Mouse (Mus musculus) heart, adult 2 months (tissue): Measurements from ENCODE around the gene Fhl2. TPM values are rescaled to one million over a fixed set of nuclear protein-coding genes. Genes with fewer than 3 reads are reported as not detected.
A peak's percentile ranks its signal among the peaks of the same experiment; 100 is the strongest.

ENCODE experiments used
- DNase-seq, 2 experiments: peaks; one replicate each; pipeline ENCODE4 v3.0.0; 2021
- H3K27ac ChIP-seq: fragments of 200-600 bp; 2 replicates; pipeline ENCODE4 v1.8.1; 2022
- H3K27me3 ChIP-seq: fragments of 200-500 bp; 2 replicates; pipeline ENCODE4 v1.6.1; 2012; ENCODE audit warnings: mild to moderate bottlenecking, low read length, inconsistent platforms, mixed read lengths; ENCODE audit not compliant: control insufficient read depth, insufficient read depth
- H3K36me3 ChIP-seq: fragments of 200-500 bp; 2 replicates; pipeline ENCODE4 v1.6.1; 2012; ENCODE audit warnings: low read length, inconsistent platforms; ENCODE audit not compliant: control insufficient read depth, insufficient read depth
- H3K4me1 ChIP-seq: fragments of 200-500 bp; 2 replicates; pipeline ENCODE4 v1.6.1; 2011; ENCODE audit warnings: low read length; ENCODE audit not compliant: control insufficient read depth, insufficient read depth
- H3K4me3 ChIP-seq: fragments of 200-600 bp; 2 replicates; pipeline ENCODE4 v1.8.1; 2022
- H3K79me2 ChIP-seq: fragments of 200-500 bp; replicated peaks from 2 replicates; pipeline ENCODE4 v1.6.1; 2012; ENCODE audit warnings: mild to moderate bottlenecking, inconsistent platforms, low read length, moderate library complexity, mixed read lengths; ENCODE audit not compliant: control insufficient read depth, insufficient read depth
- H3K9ac ChIP-seq: fragments of 200-500 bp; 2 replicates; pipeline ENCODE4 v1.6.1; 2012; ENCODE audit warnings: low read depth, mild to moderate bottlenecking, control low read depth, inconsistent platforms, low read length, mixed read lengths
- CTCF ChIP-seq: fragments of 200-600 bp; IDR thresholded peaks from 2 replicates; pipeline ENCODE4 v1.8.1; 2022; ENCODE audit warnings: antibody characterized with exemption, mild to moderate bottlenecking, moderate library complexity
- EP300 ChIP-seq: fragments of 200-500 bp; IDR thresholded peaks from 2 replicates; pipeline ENCODE4 v1.6.1; 2011; ENCODE audit warnings: low read depth, low read length, control low read depth; ENCODE audit not compliant: insufficient read depth
- POLR2A ChIP-seq: fragments of 200-500 bp; IDR thresholded peaks from 2 replicates; pipeline ENCODE4 v1.6.1; 2011; ENCODE audit warnings: mild to moderate bottlenecking, low read depth, low read length, control low read depth; ENCODE audit not compliant: insufficient read depth
- WGBS: fragments of 180-500 bp; shearing (Covaris S2); methylation state at CpG from one replicate; pipeline ENCODE4 v1.1.7; 2018; 5-methylcytosine and 5-hydroxymethylcytosine counted together
- intact Hi-C: fragments of 180-260 bp; cut with DNase I; formaldehyde crosslinking; loops from one replicate; pipeline ENCODE4 v1.15.1; 2025
- polyA plus RNA-seq: library from polyadenylated mRNA; depleted of rRNA; stranded (reverse); fragments of >200 nt; gene quantifications from 2 replicates; pipeline ENCODE4 v1.2.3, GENCODE M21; 2012
- total RNA-seq, 2 experiments: library from RNA; stranded (reverse); gene quantifications; 2 replicates each; pipeline ENCODE4 v1.2.3; 2021

Fhl2 gene
- total and polyA plus RNA-seq, 3 experiments, result 1,721 to 1,853 (median 1,764) TPM

DNA sequence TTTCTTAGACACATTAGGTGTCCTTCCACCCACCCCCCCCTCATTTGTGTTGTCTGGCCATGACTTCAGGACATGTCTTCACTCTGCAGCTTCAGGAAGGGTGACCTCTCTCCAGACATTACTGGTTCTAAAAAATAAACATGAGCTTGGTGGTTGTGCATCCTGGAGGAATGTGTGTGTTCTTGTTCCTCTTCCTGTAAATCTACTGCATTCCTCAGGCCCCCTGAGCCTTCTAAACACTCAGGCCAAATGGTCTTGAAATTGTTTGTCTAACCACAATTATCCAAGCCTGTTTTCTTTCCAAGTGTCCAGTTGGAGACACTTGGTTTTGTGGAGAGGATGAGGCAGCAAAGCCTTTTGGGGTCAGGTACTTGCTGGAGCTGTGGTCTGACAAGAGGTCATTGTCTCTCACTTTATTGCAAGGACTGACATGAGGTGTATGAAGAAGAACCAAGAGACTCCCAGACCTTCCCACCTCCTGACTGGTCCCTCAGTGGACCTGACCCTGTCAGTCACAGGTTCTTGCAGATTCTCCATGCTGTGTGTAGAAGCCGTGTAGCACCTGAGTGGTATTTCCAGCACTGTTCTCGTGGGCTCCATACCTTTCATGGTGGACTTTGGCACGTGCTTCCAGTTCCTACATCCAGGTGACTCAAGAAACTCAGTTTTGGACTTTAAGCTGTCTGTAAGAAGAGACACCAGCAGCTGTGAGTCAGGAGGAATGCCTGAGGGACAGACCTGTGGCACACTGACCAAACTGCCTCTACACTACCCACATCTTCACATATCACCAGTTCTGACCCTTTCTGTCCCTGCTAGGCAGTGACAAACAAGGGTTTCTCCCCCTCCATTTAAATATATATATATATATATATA, 40.8 kb upstream of the Fhl2 start:
- intact Hi-C loops, result loop anchor here (5.0 kb wide), 1 partner anchor 40 kb away; the partner anchor contains the start of gene Fhl2
- Histone ChIP-seq H3K27me3 (no peaks in the 10 kb centered on the region), H3K4me1 (peaks cover 6% of the 10 kb centered on the region), H3K4me3 (no peak overlapping the region), H3K9ac (no peak overlapping the region), H3K27ac (peak overlapping the region; percentile 58), H3K36me3 (peaks cover 5% of the 10 kb centered on the region), H3K79me2 (no peaks in the 10 kb centered on the region)
- no peak for DNase-seq
- WGBS, result 86% methylated on average over 3 of the region's 3 CpGs
- no peak for TF ChIP-seq POLR2A
- TF ChIP-seq EP300, result no peak
- TF ChIP-seq CTCF, result no peak

DNA sequence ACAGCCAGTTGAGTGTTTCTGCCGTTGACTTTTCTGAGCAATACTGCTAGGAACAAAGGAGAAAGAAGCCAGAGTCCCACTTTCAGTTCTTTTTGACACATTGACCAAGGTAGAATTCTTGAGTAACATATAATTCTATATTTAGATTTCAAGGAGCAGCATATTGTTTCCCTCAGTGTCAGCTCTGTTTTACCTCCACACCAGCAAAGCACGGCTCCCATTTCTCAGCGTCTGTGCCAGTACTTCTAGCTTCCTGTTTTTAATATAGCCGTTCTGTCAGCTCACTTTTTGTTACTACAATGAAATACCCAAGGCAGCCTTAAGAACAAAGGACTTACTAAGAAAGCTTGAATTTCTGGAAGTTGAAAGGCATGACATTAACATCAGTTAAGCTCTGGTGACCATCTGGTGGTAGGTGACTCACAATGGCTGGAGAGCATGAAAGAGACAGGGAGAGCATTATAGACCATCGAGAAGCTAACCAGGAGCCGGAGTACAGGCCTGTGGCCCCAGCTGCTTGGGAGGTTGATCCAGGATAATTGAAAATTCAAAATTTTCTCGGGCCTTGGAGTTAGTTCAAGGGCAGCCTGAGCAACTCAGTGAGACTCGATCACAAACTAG, 28.9 kb upstream of the Fhl2 start:
- intact Hi-C loops, result no loop called here
- 55% methylated on average over 8 of the region's 8 CpGs for WGBS
- no peak for DNase-seq
- Histone ChIP-seq H3K36me3 (no peaks in the 10 kb centered on the region), H3K27ac (no peak overlapping the region), H3K79me2 (no peaks in the 10 kb centered on the region), H3K4me1 (peaks cover 1% of the 10 kb centered on the region), H3K27me3 (no peaks in the 10 kb centered on the region), H3K4me3 (no peak overlapping the region), H3K9ac (no peak overlapping the region)
- TF ChIP-seq EP300 (no peak), CTCF (no peak), POLR2A (no peak)

DNA sequence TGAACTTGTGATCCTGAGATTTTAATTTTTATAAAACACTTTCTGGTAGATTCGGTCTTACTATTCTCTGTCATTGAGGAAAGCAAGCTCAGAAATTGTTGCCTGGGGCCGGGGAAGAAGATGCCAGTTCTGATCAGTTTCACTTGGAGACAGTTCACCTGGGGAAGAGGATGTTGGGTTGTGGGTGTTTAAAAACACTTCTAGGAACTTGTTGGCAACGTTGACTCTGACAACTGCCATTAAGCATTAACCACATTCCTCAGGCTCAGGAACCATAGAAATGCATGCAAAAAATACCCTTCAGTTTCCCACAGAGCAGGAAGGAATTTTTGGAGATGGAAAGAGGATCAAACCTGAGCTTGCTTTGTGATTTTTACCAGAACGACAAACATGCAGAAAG, 28.2 kb upstream of the Fhl2 start:
- no peak overlapping the region for H3K27ac ChIP-seq
- peaks cover 1% of the 10 kb centered on the region for H3K4me1 ChIP-seq
- H3K4me3 ChIP-seq, result no peak overlapping the region
- TF ChIP-seq POLR2A, result no peak
- no peak for DNase-seq
- WGBS, result 75% methylated on average over 4 of the region's 4 CpGs
- no peaks in the 10 kb centered on the region for H3K36me3 ChIP-seq
- intact Hi-C loops, result no loop called here
- H3K27me3 ChIP-seq, result no peaks in the 10 kb centered on the region
- H3K9ac ChIP-seq, result no peak overlapping the region
- H3K79me2 ChIP-seq, result no peaks in the 10 kb centered on the region

DNA sequence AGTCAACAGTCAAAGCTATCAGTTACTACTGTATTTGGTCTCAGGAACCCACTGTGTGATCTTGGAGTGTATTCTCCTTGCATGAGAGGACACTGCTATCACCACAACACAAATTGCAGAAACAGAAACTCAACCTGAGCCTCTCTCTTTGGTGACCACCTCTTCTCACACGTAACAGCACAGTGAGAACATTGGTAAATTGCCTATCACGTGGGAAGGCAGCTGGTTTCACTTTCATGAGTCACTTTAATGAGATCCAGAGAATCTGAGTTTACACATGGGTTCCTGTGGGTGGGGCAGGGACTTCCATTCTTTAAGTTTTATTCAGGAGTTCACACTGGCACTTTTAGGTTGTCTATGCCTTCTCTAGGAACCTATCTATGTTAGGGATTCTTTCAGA, 27.4 kb upstream of the Fhl2 start:
- Histone ChIP-seq H3K79me2 (no peaks in the 10 kb centered on the region), H3K27me3 (no peaks in the 10 kb centered on the region), H3K4me3 (no peak overlapping the region), H3K27ac (peak overlapping the region; percentile 30; the same call in 1 of the 2 replicates), H3K4me1 (peaks cover 1% of the 10 kb centered on the region), H3K9ac (no peak overlapping the region), H3K36me3 (no peaks in the 10 kb centered on the region)
- intact Hi-C loops, result no loop called here
- DNase-seq, result no peak
- TF ChIP-seq CTCF (no peak), POLR2A (no peak), EP300 (no peak)
- WGBS, result 29% methylated on average over 2 of the region's 2 CpGs

- no peaks in the 10 kb centered on the region for H3K36me3 ChIP-seq
- no peak for DNase-seq
- intact Hi-C loops, result no loop called here
- H3K27me3 ChIP-seq, result no peaks in the 10 kb centered on the region
- TF ChIP-seq EP300, result no peak
- TF ChIP-seq POLR2A, result no peak
- no peak for TF ChIP-seq CTCF
- 66% methylated on average over 5 of the region's 5 CpGs for WGBS
- H3K79me2 ChIP-seq, result no peaks in the 10 kb centered on the region
- H3K4me1 ChIP-seq, result peaks cover 1% of the 10 kb centered on the region
- no peak overlapping the region for H3K27ac ChIP-seq
- no peak overlapping the region for H3K4me3 ChIP-seq
- H3K9ac ChIP-seq, result no peak overlapping the region
Measured at GRCm38 (mm10) chr1:43223097-43223496, 26.3 kb upstream of the Fhl2 start.

- no peak overlapping the region for H3K9ac ChIP-seq
- no peaks in the 10 kb centered on the region for H3K36me3 ChIP-seq
- H3K4me3 ChIP-seq, result no peak overlapping the region
- intact Hi-C loops, result no loop called here
- H3K27me3 ChIP-seq, result no peaks in the 10 kb centered on the region
- no peak for DNase-seq
- no peak overlapping the region for H3K27ac ChIP-seq
- TF ChIP-seq CTCF, result no peak
- no peak for TF ChIP-seq POLR2A
- no peak for TF ChIP-seq EP300
- no peaks in the 10 kb centered on the region for H3K79me2 ChIP-seq
- 70% methylated on average over 3 of the region's 3 CpGs for whole genome bisulfite sequencing
- H3K4me1 ChIP-seq, result no peaks in the 10 kb centered on the region; the same call in 1 of the 2 replicates
Measured at GRCm38 (mm10) chr1:43218016-43218680, 21.4 kb upstream of the Fhl2 start.
